Mouse (Mus musculus): ENCODE measurements around the gene Oma1. TPM values are rescaled to one million over a fixed set of nuclear protein-coding genes. Genes with fewer than 3 reads are reported as not detected.

Gene Oma1
- polyA plus RNA-seq (2017; shearing (Covaris generic)) = 10 to 100 TPM; 29.7 to 35.8 TPM

DNA sequence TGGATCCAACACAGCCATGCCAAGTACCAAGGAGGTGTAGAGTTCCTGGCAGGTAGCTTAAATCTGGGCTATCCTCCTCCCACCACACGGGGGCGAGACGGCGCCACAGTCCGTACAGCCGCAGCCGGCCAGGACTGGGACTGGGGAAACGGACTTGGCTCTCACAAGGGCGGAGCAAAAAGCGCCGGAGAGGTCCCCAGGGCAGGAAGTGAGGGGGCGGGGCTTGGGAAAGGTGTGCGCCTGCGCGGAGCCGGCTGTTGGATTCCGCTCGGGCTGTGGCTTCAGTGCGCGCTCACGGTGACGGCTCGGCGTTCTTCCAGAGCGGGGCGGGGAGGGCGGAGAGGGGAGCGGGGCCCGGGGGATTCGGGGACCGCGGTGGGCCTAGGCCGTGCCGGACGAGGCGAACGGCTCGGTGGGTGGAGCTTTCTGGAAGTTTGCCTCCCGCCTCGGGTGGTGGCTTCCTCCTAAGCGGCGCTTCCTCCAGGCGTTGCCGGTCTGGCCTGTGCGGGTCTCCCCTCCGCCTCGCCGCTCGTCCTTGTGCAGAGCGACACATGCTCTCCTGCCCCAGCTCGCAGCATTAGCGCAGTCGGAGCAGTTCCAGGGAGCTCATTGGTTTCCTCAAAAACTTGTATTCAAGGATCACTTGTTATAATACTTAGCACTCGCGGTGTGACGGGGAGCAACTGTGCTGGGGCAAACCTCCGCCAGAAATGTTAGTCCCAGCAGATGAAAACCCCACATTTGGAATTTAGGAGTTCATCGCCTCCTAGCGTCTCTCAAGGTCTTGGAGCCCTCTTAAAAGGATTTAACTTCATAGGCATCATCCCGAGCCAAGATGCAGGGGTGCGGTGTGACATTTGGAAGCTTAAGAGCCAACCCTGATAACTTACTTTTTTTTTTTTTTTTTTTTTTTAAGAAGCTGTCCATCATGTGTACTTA lies at the start of gene Oma1:
Gene Oma1 (plus strand): TSS at position 226 of the 939 bp plus-strand sequence.

DNA sequence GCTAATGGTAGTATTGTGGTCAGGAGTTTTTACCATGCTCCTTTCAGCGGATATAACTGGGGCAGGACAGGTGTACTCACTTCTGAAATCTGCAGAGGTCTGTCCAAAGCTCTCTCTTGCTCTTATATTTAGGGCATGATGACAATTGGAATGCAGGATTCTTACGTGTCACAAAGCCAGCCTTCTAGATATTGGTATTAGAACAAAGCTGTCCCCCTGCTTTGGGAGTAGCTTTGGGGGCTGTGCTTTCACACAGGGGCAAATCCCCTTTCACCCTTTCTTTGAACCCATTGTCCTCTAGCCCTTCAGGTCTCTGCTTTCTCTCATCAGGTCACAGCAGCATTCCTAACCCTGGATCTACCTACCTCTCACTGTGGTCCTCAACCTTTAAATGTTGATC lies 22.8 kb upstream of the Oma1 start, which contains the start of gene 4921539E11Rik:
Gene 4921539E11Rik (minus strand): TSS at position 101 of the 400 bp plus-strand sequence.

Other genes starting within 250 kb of the Oma1 start
- gene Mier1, start 199.4 kb upstream of the Oma1 start, polyA plus RNA-seq (2017; shearing (Covaris generic)) = 10 to 100 TPM; 47.6 to 68.6 TPM
- 1 to 10 TPM; 1.7 to 6.4 TPM for gene Wdr78, start 199.3 kb upstream of the Oma1 start, polyA plus RNA-seq (2017; shearing (Covaris generic))
- gene Slc35d1, start 98.6 kb upstream of the Oma1 start, polyA plus RNA-seq (2017; shearing (Covaris generic)) = 10 to 100 TPM; 21.0 to 27.8 TPM
- under 1 TPM in 1 of 2 experiments, not detected in 1; 0.23 TPM for gene 4921539E11Rik, start 22.9 kb upstream of the Oma1 start, polyA plus RNA-seq (2017; shearing (Covaris generic))

Measured in inflammation-experienced regulatory T-cells (primary cell).